12 mouse cellular contexts compared by ENCODE assay signal in genomic region chr14:46635322-46635721, GRCm38 (mm10).
DNase-seq lines count a peak whose midpoint lies in the region; ATAC-seq and TF ChIP-seq lines count a peak whose summit lies in the region.
"Had no signal": no experiment of that assay in that cellular context is flagged by ENCODE, and none has a peak within 500 bp of the region (broad histone marks: within the 10 kb centered on the region; RNA-seq: fewer than 3 reads in every experiment).

No protein-coding gene starts in this region.

- no peak overlapping the region for H3K9ac ChIP-seq in forebrain, embryonic 13.5 days
- H3K9ac ChIP-seq: forebrain, embryonic 12.5 days; hindbrain, embryonic 12.5 days had no signal

- ATAC-seq in Patski = peak; percentile 29
- ATAC-seq in forebrain, embryonic 13.5 days = no peak

- TF ChIP-seq POLR2A in lung, adult 2 months (IDR thresholded peaks at IDR 0.05; ENCODE audit: borderline replicate concordance, extremely low read depth, low read depth, low read length) = no peak

- H3K4me2 ChIP-seq in forebrain, embryonic 13.5 days = no peak overlapping the region
- H3K4me2 ChIP-seq: forebrain, embryonic 12.5 days; hindbrain, embryonic 12.5 days had no signal

- in situ Hi-C loops in Patski (cut with MboI; ENCODE audit: low pct_unique_long_range_greater_than_20kb) = no loop called here

- CTCF ChIA-PET in Patski (lab: Charles Lee) = interaction anchor here (1.4 kb wide), 1 partner anchor 67 kb away, joined by 3 read pairs; no protein-coding TSS in a partner anchor

- H3K36me3 ChIP-seq in heart, embryonic 10.5 days = no peaks in the 10 kb centered on the region
- H3K36me3 ChIP-seq in forebrain, embryonic 13.5 days (ENCODE audit: poor library complexity, severe bottlenecking) = no peaks in the 10 kb centered on the region
- H3K36me3 ChIP-seq: forebrain, embryonic 12.5 days; hindbrain, embryonic 12.5 days had no signal

- POLR2A ChIA-PET in Patski (lab: Charles Lee) = interaction anchor here (0.9 kb wide), 1 partner anchor 11 kb away, joined by 3 read pairs; no protein-coding TSS in a partner anchor

- no peaks in the 10 kb centered on the region for H3K27me3 ChIP-seq in Patski
- no peaks in the 10 kb centered on the region for H3K27me3 ChIP-seq in heart, embryonic 10.5 days (ENCODE audit: insufficient read depth, poor library complexity, severe bottlenecking)
- H3K27me3 ChIP-seq in forebrain, embryonic 13.5 days = peaks cover 92% of the 10 kb centered on the region
- H3K27me3 ChIP-seq: megakaryocyte, embryonic 14.5 days had no signal

- TF ChIP-seq CTCF in Patski (IDR thresholded peaks at IDR 0.05) = no peak
- TF ChIP-seq CTCF in lung, adult 2 months (IDR thresholded peaks at IDR 0.05; ENCODE audit: insufficient read depth, low read length) = no peak

- DNase-seq in 416B (ENCODE audit: low read depth) (peak; percentile 35), Patski (ENCODE audit: low read depth, low spot score) (peak; percentile 39)
- peak; percentile 46 for DNase-seq in heart, embryonic 10.5 days (ENCODE audit: low spot score)
- peak; percentile 50 for DNase-seq in lung, adult 2 months
- no peak for DNase-seq in embryo, embryonic 10 days (ENCODE audit: low spot score)
- DNase-seq in layer of hippocampus, adult 8-10 months (ENCODE audit: low spot score in 2 of 2) = no peak
- DNase-seq: right cerebral cortex, postnatal 4 days; thymus, postnatal 4 days had no signal

- peak overlapping the region; percentile 52 for H3K27ac ChIP-seq in heart, embryonic 10.5 days
- H3K27ac ChIP-seq in forebrain, embryonic 13.5 days = no peak overlapping the region
- H3K27ac ChIP-seq: forebrain, embryonic 12.5 days; hindbrain, embryonic 12.5 days had no signal

- WGBS in heart, embryonic 10.5 days = 59% methylated on average over 3 of the region's 3 CpGs
- 21% methylated on average over 3 of the region's 3 CpGs for WGBS in lung, adult 2 months
- 64% methylated on average over 3 of the region's 3 CpGs for WGBS in forebrain, embryonic 13.5 days

- no peaks in the 10 kb centered on the region for H3K9me3 ChIP-seq in heart, embryonic 10.5 days
- no peaks in the 10 kb centered on the region; the same call in 1 of the 2 replicates for H3K9me3 ChIP-seq in forebrain, embryonic 13.5 days (replicated peaks)
- H3K9me3 ChIP-seq: forebrain, embryonic 12.5 days; hindbrain, embryonic 12.5 days had no signal

- no peak overlapping the region for H3K4me3 ChIP-seq in heart, embryonic 10.5 days
- no peak overlapping the region for H3K4me3 ChIP-seq in lung, adult 2 months (replicated peaks; ENCODE audit: extremely low read depth, low read depth, low read length)
- no peak overlapping the region for H3K4me3 ChIP-seq in forebrain, embryonic 13.5 days
- H3K4me3 ChIP-seq: forebrain, embryonic 12.5 days; hindbrain, embryonic 12.5 days; megakaryocyte, embryonic 14.5 days had no signal

- peaks cover 22% of the 10 kb centered on the region for H3K4me1 ChIP-seq in heart, embryonic 10.5 days
- H3K4me1 ChIP-seq in lung, adult 2 months (ENCODE audit: control insufficient read depth, insufficient read depth, low read length) = 0 out of 2 replicates have a peak, but pooled peaks cover 5% of the 10 kb centered on the region
- peaks cover 7% of the 10 kb centered on the region; the same call in 1 of the 2 replicates for H3K4me1 ChIP-seq in forebrain, embryonic 13.5 days

Comparison
In these comparisons a context has a peak if more than half of its experiments do, and no peak if none do; other contexts are left out.
1. DNase-seq: peak in 416B (single experiment), Patski (single experiment), heart, embryonic 10.5 days (single experiment) and lung, adult 2 months (single experiment); none in embryo, embryonic 10 days (single experiment) and layer of hippocampus, adult 8-10 months (0 of 2).